Mouse (Mus musculus): ENCODE measurements around the gene Cog5. TPM values are rescaled to one million over a fixed set of nuclear protein-coding genes. Genes with fewer than 3 reads are reported as not detected.

The Cog5 gene
- total and polyA plus RNA-seq, 3 experiments = 34.8 to 42.7 (median 39.3) TPM

DNA sequence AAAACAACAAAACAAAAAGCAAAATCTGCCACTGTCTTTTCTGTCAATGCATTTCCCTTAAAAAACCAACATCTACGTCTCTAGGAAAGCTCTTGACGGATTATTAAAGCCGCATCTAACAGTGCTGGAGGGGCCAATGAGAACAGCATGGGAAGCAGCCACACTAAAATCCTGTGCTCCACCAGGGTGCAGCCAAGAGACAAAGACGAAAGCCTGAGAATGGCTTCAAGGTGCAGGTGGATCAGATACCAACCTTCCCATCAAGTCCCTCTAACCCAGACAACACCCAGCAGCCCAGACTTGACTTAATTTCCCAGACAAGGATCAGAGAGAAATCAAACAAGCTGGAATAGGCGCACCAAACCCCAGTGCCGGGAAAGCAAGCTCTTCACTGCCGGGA, 321.9 kb downstream of the Cog5 start:
- H3K27me3 ChIP-seq (replicated peaks) = no peaks in the 10 kb centered on the region
- dilution Hi-C loops (cut with MboI; ENCODE audit: extremely low pct_ligation_motif_present, extremely low pct_unique_long_range_greater_than_20kb, low sequenced_read_pairs) (no loop called here), in situ Hi-C loops (cut with MboI; ENCODE audit: low pct_ligation_motif_present, low pct_unique_long_range_greater_than_20kb, low sequenced_read_pairs) (no loop called here)
- DNase-seq (ENCODE audit: extremely low read depth) = no peak
- no peaks in the 10 kb centered on the region for H3K36me3 ChIP-seq (replicated peaks in 1 of 2; ENCODE audit: control insufficient read depth in 1 of 2, insufficient read depth in 1 of 2, low read length in 1 of 2)
- no peak for TF ChIP-seq JUND (conservative IDR thresholded peaks at IDR 0.05; ENCODE audit: low read depth, low read length)
- no peak for TF ChIP-seq ELF1 (IDR thresholded peaks at IDR 0.05; ENCODE audit: low read depth, low read length)
- TF ChIP-seq TBP (conservative IDR thresholded peaks at IDR 0.05; ENCODE audit: low read depth, low read length) = no peak
- TF ChIP-seq RAD21 (IDR thresholded peaks at IDR 0.05; ENCODE audit: low read depth, low read length) = peak; percentile 58
- no peak for TF ChIP-seq MAX (IDR thresholded peaks at IDR 0.05; ENCODE audit: low read length)
- TF ChIP-seq KAT2A (IDR thresholded peaks at IDR 0.05; ENCODE audit: insufficient replicate concordance, low read length) = no peak
- TF ChIP-seq PAX5 (IDR thresholded peaks at IDR 0.05; ENCODE audit: low read length) = no peak
- no peak for TF ChIP-seq JUN (IDR thresholded peaks at IDR 0.05; ENCODE audit: insufficient read depth, low read depth, low read length)
- peak; percentile 77 for TF ChIP-seq SMC3 (IDR thresholded peaks at IDR 0.05; ENCODE audit: low read depth, low read length)
- TF ChIP-seq ZMIZ1 (IDR thresholded peaks at IDR 0.05; ENCODE audit: low read depth, low read length) = no peak
- TF ChIP-seq ZC3H11A (IDR thresholded peaks at IDR 0.05; ENCODE audit: low read depth, low read length) = no peak; the same call in 1 of the 2 replicates
- TF ChIP-seq CTCF (conservative IDR thresholded peaks at IDR 0.05 in 1 of 2, IDR thresholded peaks at IDR 0.05 in 1 of 2; ENCODE audit: low read depth in 2 of 2, low read length in 2 of 2) = peak in 1 of 2 experiments; percentile 59; a peak in 2 of 4 replicates
- TF ChIP-seq USF2 (conservative IDR thresholded peaks at IDR 0.05; ENCODE audit: low read depth, low read length) = no peak
- H3K9me3 ChIP-seq (replicated peaks; ENCODE audit: low read length) = no peaks in the 10 kb centered on the region
- no peaks in the 10 kb centered on the region for H3K79me2 ChIP-seq (replicated peaks; ENCODE audit: control insufficient read depth, extremely low read depth, insufficient read depth, poor library complexity, severe bottlenecking)
- peaks cover 7 to 19% of the 10 kb centered on the region in 2 experiments; a peak in 3 of 4 replicates for H3K4me1 ChIP-seq (ENCODE audit: control insufficient read depth in 1 of 2, insufficient read depth in 2 of 2)
- no peak overlapping the region for H3K9ac ChIP-seq (ENCODE audit: insufficient read depth, low read depth)
- no peak overlapping the region for H3K27ac ChIP-seq (ENCODE audit: insufficient read depth, low read depth)
- H3K4me3 ChIP-seq (replicated peaks in 1 of 3; ENCODE audit: low read depth in 2 of 3, low read length in 2 of 3, poor library complexity in 1 of 3) = no peak overlapping the region
- H3K4me2 ChIP-seq (ENCODE audit: insufficient read depth, low read depth, poor library complexity, severe bottlenecking) = no peak overlapping the region

DNA sequence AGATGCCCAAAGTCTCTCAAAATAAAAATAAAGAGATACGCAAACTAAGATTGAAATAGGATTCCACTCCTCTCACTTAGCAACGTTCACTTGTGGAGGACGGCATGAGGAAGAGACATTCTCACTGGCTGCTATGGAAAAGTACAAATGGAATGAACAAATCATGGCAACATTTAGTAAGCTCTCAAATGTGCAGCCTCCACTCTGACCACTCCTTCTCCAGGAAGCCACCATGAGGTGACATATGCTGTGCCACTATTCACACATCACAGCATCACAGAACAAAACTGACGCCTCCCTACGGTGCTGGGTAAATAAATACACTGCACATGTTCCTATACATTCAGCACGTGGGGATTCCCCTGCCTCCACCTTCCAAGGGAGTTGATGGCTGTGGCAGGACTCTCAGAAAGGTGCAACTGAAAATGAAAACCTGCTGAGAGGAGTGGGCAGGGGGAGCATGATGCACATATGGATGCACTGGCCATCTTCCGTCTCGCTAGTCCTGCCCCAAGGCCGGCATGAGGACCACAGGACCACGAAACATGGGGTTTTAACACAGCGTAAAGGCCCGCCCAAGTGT, 323.0 kb downstream of the Cog5 start:
- H3K9ac ChIP-seq (ENCODE audit: insufficient read depth, low read depth) = no peak overlapping the region
- in situ Hi-C loops (cut with MboI; ENCODE audit: low pct_ligation_motif_present, low pct_unique_long_range_greater_than_20kb, low sequenced_read_pairs) = no loop called here
- no peak overlapping the region for H3K4me2 ChIP-seq (ENCODE audit: insufficient read depth, low read depth, poor library complexity, severe bottlenecking)
- H3K4me1 ChIP-seq (ENCODE audit: control insufficient read depth in 1 of 2, insufficient read depth in 2 of 2) = peaks cover 7 to 18% of the 10 kb centered on the region in 2 experiments; a peak in 3 of 4 replicates
- no peak for DNase-seq (ENCODE audit: extremely low read depth)
- TF ChIP-seq POLR2AphosphoS2 (IDR thresholded peaks at IDR 0.05; ENCODE audit: low read depth, low read length) (no peak), BHLHE40 (IDR thresholded peaks at IDR 0.05; ENCODE audit: low read depth, low read length) (0 out of 2 replicates have a peak, but pooled peaks have one; percentile 8)
- no peaks in the 10 kb centered on the region for H3K79me2 ChIP-seq (replicated peaks; ENCODE audit: control insufficient read depth, extremely low read depth, insufficient read depth, poor library complexity, severe bottlenecking)
- H3K9me3 ChIP-seq (replicated peaks; ENCODE audit: low read length) = no peaks in the 10 kb centered on the region
- no peak overlapping the region for H3K4me3 ChIP-seq (replicated peaks in 1 of 3; ENCODE audit: low read depth in 2 of 3, low read length in 2 of 3, poor library complexity in 1 of 3)
- dilution Hi-C loops (cut with MboI; ENCODE audit: extremely low pct_ligation_motif_present, extremely low pct_unique_long_range_greater_than_20kb, low sequenced_read_pairs) = no loop called here
- no peak overlapping the region for H3K27ac ChIP-seq (ENCODE audit: insufficient read depth, low read depth)
- H3K27me3 ChIP-seq (replicated peaks) = no peaks in the 10 kb centered on the region
- H3K36me3 ChIP-seq (replicated peaks in 1 of 2; ENCODE audit: control insufficient read depth in 1 of 2, insufficient read depth in 1 of 2, low read length in 1 of 2) = no peaks in the 10 kb centered on the region

All from CH12.LX (cell line).